8 mouse cellular contexts compared by ENCODE assay signal in genomic region chr3:51559594-51560450, GRCm38 (mm10). TPM values are rescaled to one million over a fixed set of nuclear protein-coding genes. Genes with fewer than 3 reads are reported as not detected.
DNase-seq lines count a peak whose midpoint lies in the region; ATAC-seq and TF ChIP-seq lines count a peak whose summit lies in the region.

No protein-coding gene starts in this region.

- peak overlapping the region; percentile 80 for H3K4me2 ChIP-seq in forebrain, embryonic 16.5 days (ENCODE audit: low read length)
- H3K4me2 ChIP-seq in lung, postnatal 0 days (replicated peaks; ENCODE audit: low read depth, low read length), result peak overlapping the region; percentile 98

- under 1% methylated on average over 68 of the region's 80 CpGs for WGBS in forebrain, embryonic 16.5 days
- under 1% methylated on average over 67 of the region's 80 CpGs for WGBS in lung, postnatal 0 days

- peak; percentile 52 for ATAC-seq in G1E (ENCODE audit: extremely low read depth, insufficient number of reproducible peaks, low FRiP score, poor library complexity, severe bottlenecking)
- peak; percentile 70 for ATAC-seq in forebrain, embryonic 16.5 days
- peak; percentile 63 for ATAC-seq in lung, postnatal 0 days

- intact Hi-C loops in heart, postnatal 36 days (cut with DNase I), result loop anchor here (2.0 to 10.0 kb wide), 4 partner anchors 77 to 1905 kb away; partner anchors contain the start of genes Nhlrc3, Proser1 and Rab33b

- DNase-seq in G1E (ENCODE audit: low spot score), result peak; percentile 83
- peak; percentile 88 for DNase-seq in cerebellum, adult 11-12 months
- DNase-seq in heart, postnatal 36 days, result peak; percentile 85
- peak; percentile 80 for DNase-seq in layer of hippocampus, adult 9-11 months
- DNase-seq in lung, postnatal 0 days (ENCODE audit: low spot score), result peak; percentile 93
- peak; percentile 66 for DNase-seq in ovary, postnatal 14 days (ENCODE audit: low spot score)
- peak; percentile 93 for DNase-seq in thymus, postnatal 25 days

- TF ChIP-seq EP300 in lung, postnatal 0 days (IDR thresholded peaks at IDR 0.05), result no peak

- H3K27ac ChIP-seq in forebrain, embryonic 16.5 days (ENCODE audit: low read length), result peak overlapping the region; percentile 96
- peak overlapping the region; percentile 94 for H3K27ac ChIP-seq in lung, postnatal 0 days (ENCODE audit: low read length)

- H3K36me3 ChIP-seq in G1E (replicated peaks), result peaks cover 27% of the 10 kb centered on the region
- H3K36me3 ChIP-seq in forebrain, embryonic 16.5 days (ENCODE audit: control insufficient read depth, insufficient read depth), result no peaks in the 10 kb centered on the region
- no peaks in the 10 kb centered on the region for H3K36me3 ChIP-seq in lung, postnatal 0 days (ENCODE audit: insufficient read depth, low read length)

- TF ChIP-seq CTCF in G1E (IDR thresholded peaks at IDR 0.05; ENCODE audit: low read depth, low read length), result no peak
- peak; percentile 25; the same call in 1 of the 2 replicates for TF ChIP-seq CTCF in lung, postnatal 0 days (IDR thresholded peaks at IDR 0.05)

- H3K4me1 ChIP-seq in G1E (ENCODE audit: insufficient read depth, low read depth, low read length), result peaks cover 54% of the 10 kb centered on the region
- H3K4me1 ChIP-seq in forebrain, embryonic 16.5 days (replicated peaks; ENCODE audit: control insufficient read depth, insufficient read depth, low read length), result peaks cover 23% of the 10 kb centered on the region
- peaks cover 8% of the 10 kb centered on the region; the same call in 1 of the 2 replicates for H3K4me1 ChIP-seq in lung, postnatal 0 days (ENCODE audit: insufficient read depth, low read depth, low read length)

- H3K4me3 ChIP-seq in G1E (ENCODE audit: low read depth, low read length), result peak overlapping the region; percentile 97
- peak overlapping the region; percentile 78 for H3K4me3 ChIP-seq in forebrain, embryonic 16.5 days (replicated peaks; ENCODE audit: low read length)
- H3K4me3 ChIP-seq in lung, postnatal 0 days (ENCODE audit: low read depth, low read length), result peak overlapping the region; percentile 83

- peak overlapping the region; percentile 99 for H3K9ac ChIP-seq in forebrain, embryonic 16.5 days (replicated peaks; ENCODE audit: low read depth, low read length)
- peak overlapping the region; percentile 80 for H3K9ac ChIP-seq in lung, postnatal 0 days (replicated peaks; ENCODE audit: low read depth)

- H3K9me3 ChIP-seq in G1E (replicated peaks), result no peaks in the 10 kb centered on the region
- H3K9me3 ChIP-seq in forebrain, embryonic 16.5 days (ENCODE audit: control insufficient read depth, low read length), result no peaks in the 10 kb centered on the region
- no peaks in the 10 kb centered on the region for H3K9me3 ChIP-seq in lung, postnatal 0 days (ENCODE audit: low read length)

- H3K27me3 ChIP-seq in G1E (ENCODE audit: insufficient read depth, low read length), result no peaks in the 10 kb centered on the region
- no peaks in the 10 kb centered on the region for H3K27me3 ChIP-seq in forebrain, embryonic 16.5 days (replicated peaks; ENCODE audit: control insufficient read depth, insufficient read depth, low read length)
- no peaks in the 10 kb centered on the region for H3K27me3 ChIP-seq in lung, postnatal 0 days (replicated peaks; ENCODE audit: insufficient read depth, low read length)

RNA-seq across cellular contexts. Expression of gene Setd7, which starts 0.9 kb away (rescaled TPM):
- 56.1 and 67.1 TPM in 2 replicates for total RNA-seq in G1E (2014; fragmentation: Nextera tagmentation)
- 20.2 and 26.0 TPM in 2 replicates for total RNA-seq in G1E (2017)
- 7.4 and 8.7 TPM in 2 replicates for polyA plus RNA-seq in G1E (2012)
- polyA plus RNA-seq in forebrain, embryonic 16.5 days (2015; fragmentation: Nextera tagmentation; extraction: Ambion mirVana), result 4.2 and 4.5 TPM in 2 replicates
- total RNA-seq in heart, postnatal 36 days (2021), result 10 to 100 TPM; 57.2 to 62.0 TPM
- 2.1 TPM in 2 replicates for polyA plus RNA-seq in lung, postnatal 0 days (2015; fragmentation: Nextera tagmentation; extraction: Ambion mirVana)

Comparison
In these comparisons a context has a peak if more than half of its experiments do, and no peak if none do; other contexts are left out.
1. Peak in every context shown above with its lines: DNase-seq, ATAC-seq, H3K4me3 ChIP-seq and H3K27ac ChIP-seq.